Mouse (Mus musculus): Measurements from ENCODE around the gene Dock8.
A peak's percentile ranks its signal among the peaks of the same experiment; 100 is the strongest.

Dock8 gene

DNA sequence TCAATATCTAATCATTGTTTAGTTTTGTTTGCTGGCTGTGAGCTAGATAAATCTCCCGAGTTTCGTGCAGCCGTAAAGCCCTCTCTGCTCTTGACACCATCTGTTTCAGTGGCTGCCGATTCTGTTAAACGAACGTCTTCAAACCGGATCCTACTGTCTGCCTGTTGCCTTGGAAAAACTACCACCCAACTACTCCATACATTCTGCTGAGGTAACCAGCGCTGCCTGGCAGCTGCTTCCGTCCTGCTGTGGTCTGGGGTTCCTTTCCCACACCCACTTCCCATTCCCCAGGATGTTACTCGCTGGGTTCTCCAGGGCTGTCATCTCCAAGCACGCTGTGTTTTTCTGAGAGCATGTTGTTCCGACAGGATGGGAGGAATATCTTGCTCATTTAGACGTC, 123.7 kb downstream of the Dock8 start:
- no peak for DNase-seq (ENCODE audit: low spot score)

DNA sequence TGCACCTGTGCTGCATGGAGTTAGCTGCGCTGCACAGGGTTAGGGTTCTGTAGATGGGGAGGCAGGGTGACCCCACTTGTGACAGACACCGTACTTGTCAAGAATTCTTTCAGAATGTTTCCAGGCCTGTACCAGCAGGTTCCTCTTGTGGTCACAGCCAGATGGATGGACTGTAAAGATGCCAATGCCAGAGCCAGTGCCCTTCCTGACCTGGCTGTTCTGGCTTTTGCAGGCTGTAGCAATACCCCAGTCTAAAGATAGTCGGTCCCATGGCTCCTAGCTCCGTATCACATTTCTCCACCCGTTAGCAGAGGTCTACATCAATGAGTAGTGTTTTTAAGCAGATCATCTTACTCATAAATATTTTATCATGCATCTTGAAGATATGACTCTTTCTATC, 124.1 kb downstream of the Dock8 start:
- DNase-seq (ENCODE audit: low spot score): no peak

DNA sequence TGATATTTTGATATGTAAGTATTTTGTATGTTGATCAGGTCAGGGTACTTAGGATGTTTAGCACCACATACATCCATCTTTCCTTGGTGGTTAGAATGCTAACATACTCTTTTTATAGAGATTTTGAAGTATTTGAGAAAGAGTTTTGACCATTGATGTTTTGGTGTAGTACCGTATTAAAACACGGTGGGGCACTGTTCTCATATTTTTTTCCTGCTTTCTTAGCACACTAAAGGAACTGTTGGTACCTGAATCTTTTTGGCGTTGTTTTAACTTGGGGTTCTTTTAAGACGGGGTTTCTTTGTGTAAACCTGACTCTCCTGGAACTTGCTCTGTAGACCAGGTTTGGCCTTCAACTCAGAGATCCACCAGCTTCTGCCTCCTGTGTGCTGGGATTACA, 133.0 kb downstream of the Dock8 start:
- DNase-seq (ENCODE audit: low spot score): peak; percentile 76

DNA sequence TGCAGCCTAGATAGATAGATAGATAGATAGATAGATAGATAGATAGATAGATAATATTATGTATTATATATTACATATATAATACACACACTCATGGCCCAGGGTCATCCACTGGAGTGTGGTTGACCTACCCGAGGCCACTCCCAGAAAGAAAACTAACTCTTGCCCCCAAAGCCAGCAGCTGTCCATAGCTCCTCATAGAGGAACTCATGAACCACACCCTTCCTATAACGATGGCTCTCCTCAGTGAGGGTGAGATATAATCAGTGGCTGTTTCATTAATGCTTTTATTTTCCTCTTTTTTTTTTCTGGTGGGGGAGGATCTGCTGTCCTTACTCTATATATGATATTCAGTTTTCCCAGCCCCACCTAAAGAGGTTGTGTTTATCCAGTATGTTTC, 134.6 kb downstream of the Dock8 start:
- DNase-seq (ENCODE audit: low spot score): no peak

DNA sequence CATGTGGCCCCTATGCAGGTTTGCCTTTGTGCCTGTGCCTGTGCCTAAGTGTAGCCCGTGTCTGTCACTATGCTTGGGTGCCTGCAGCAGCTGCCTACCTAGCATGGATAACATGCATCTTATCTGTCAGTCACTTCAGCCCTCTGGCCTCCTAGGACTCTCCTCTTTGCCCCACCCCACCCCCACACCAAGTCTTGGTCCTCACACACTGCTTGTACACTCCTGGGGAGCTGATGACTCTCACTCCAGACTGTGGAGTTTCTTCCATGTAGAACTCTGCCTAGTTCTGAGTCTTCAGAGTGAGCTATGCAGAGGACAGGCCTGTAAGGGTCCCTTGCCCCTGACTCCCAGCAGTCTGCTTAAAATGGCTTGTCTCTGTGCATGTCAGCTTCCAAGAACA, 136.8 kb downstream of the Dock8 start:
- DNase-seq (ENCODE audit: low spot score): no peak

DNA sequence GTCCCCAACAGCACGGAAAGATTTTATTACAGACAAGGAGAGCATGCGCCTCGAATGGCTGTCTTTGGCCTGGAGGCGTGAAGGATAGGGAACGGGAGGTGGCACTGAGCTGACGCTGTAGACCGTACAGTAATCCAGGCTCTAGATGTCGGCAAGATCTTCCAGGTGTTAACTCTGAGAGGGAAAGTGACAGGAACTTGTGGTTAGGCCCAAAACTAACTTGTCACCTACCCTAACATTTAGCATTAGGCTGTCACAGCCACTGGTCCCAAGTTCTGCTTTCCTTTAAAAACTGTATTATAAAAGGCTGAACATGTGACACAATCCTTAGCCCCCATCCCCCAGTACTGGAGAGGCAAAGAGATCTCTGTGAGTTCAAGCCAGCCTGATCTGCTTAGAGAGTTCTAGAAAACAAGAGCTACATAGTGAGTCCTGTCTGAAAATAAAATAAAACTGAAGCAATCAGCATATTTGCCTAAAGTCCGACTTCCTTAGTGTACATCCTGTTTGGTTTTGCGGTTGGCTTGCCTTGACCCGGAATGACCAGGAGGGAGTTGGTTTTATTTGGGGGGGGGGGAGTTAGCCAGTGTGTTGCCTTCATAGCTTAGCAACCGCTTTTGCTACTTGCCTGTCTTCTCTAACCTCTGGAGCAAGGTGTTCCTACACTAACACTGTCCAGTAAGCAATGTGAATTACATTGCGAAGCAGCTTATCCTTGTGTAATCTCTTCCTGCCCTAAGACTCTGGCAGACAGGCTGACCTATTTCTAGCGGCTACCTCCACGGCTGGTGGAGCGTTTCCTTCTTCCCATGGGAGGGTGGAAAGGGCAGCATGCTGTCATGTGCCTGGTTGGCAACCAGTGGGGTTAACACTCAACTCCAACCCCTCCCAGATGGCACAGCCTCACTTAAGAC, 138.8 kb downstream of the Dock8 start:
- peak; percentile 36 for DNase-seq (ENCODE audit: low spot score)

DNA sequence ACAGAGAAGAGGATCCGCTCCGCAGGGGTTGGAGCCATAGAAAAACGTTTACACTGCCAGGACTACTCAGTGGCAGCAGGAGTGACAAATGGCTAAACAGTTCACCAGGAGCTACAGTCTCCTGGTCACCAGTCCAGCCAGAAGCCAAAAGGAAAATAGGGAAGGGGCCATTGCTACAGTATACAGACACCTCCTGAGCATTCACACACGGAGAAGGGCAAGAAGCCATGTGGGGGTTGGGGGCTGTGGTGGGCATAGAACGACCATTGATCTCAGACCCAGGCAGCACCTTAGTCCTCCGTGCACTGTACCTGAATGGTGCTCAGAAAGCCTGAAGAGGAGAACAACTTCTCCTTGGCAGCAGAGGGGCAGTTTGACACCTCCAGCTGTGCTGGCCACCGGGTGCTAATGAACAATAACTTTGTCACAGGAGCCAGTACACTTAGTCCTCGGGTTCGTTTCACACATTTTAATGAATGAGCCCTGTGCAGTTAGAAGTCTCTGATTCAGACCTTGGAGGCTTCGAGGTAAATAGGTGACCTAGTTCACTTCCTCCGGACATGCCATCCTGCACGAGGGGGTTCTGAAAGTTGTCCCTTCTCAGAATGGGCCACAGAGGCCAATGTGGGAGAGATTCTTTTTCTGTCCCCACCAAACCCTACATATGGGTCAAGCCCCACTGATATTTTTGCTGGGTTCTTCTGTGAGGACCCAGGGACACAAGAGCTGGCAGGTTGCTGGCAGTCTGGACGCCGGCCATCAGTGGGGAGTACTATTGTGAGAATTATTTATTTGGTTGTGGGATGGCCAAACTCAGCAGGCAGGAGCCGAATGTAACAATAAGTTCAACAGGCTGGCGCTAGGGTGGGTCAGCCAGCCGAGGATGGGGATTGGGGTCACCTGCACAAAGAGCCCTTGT, 145.0 kb downstream of the Dock8 start:
- DNase-seq (ENCODE audit: low spot score): no peak

DNA sequence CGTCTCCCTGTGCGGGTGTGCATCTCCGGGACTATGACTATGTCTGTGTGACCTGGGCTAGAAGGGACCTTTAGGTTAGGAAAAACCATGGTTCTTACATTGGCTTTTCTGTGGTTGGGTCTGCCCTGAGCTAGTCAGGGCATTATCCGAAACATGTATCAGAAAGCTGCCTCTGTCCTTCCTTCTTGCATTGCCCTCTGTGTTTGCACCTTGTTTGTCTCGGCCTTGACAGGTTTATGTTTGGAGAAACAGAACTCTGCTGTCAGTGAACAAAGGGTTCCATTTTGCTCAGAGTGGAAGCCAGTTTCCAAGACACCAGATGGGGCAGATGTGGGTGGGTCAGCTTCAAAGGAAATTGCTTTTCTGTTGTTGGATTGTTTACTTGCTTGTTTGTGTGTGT, 145.8 kb downstream of the Dock8 start:
- no peak for DNase-seq (ENCODE audit: low spot score)

DNA sequence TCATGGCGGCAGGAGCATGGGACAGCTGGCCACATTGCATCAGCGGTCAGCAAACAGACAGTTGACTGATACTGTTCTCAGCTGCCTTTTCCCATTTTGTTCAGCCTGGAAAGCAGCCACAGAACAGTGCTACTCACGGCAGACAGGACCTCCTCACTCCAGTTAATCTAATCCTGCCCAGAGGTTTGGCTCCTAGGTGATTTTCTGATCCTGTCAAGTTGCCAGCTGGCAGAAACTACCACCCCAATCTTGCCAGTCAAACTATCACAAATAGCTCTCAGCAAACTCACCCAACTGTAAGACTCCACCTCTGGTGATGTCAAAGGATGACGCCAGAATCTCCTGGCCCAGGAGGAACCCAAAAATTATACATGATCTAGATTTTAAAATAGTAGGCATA, 146.8 kb downstream of the Dock8 start:
- DNase-seq (ENCODE audit: low spot score): no peak

DNA sequence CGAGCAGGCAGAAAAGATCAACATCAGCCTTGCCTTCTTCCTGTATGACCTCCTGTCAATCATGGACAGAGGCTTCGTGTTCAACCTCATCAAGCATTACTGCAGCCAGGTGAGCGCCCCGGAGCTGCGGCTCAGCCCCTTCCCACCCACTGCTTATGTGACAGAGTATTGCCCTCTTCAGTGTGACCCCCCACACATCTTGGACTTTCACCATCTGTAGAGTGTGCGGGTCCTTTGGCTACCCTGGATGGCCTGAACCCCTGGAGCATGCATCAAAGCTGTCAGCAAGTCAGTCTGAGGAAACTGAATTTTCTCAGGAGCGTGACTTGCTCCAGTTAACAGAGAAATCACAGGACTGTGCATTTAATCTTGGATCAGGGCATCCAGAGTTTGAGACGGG, 150.5 kb downstream of the Dock8 start:
- DNase-seq (ENCODE audit: low spot score): no peak

DNA sequence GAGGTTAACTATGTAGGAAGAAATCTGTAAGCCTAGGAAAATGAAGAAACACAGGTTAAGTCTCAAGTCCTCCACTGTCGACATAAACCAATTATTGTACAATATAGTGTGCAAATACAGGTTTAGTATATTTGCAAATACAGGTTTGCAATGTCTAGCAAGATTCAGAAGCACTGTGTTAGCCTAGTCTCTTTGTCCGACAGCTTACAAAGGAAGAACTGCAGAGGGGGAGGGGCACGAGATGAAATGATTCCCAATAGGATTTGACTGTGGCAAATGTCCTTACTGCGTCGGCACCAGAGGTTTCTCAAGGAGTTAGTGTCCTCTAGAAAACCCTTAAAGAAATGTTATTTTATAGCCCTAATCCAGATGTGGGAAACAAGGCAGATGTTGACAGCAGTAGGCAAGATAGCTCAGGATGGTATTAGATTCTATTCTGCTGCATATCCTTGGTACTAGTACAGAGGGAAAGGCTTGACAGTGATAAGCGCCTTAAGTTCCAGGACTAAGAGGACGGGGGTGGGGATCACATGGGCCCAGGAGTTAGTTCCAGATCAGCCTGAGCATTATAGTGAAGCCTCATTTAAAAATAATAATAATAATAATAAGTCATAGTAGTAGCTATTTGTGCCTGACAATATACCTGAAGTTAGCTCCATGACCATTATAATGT, 155.3 kb downstream of the Dock8 start:
- no peak for DNase-seq (ENCODE audit: low spot score)

DNA sequence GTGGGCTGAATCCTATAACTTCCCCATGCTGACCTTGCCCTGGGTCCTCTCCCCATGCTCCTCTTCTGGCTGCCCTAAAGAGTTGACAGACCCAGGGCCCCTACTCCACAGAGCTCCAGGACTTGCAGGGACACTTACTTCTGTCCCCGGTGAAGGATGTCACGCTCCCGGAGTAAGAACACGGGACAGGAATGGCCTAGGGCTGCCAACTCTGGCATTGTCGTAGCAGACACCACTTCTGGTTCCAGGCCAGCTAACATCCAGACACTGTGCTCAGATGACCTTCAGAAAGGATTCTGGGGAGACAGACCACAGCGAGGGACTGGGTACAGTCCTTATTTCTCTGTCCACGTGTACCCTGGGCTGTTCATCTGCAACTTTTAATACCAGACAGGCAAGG, 155.9 kb downstream of the Dock8 start:
- DNase-seq (ENCODE audit: low spot score): no peak

DNA sequence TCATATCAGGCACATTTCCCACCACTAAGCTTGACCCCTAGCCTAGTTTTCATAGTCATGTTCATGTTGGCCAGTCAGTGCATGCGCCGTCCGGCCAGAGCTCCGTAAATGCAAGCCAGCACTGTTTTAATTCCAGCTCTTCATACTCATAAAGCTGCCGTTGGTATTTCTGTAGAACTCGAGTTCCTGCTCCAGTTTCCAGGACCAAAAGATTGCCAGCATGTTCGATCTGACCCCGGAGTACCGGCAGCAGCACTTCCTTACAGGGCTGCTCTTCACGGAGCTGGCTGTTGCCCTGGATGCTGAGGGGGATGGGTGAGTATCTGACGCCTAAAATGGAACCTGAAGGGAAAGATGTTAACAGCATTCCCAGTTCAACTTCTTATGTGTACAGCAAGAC, 156.4 kb downstream of the Dock8 start:
- no peak for DNase-seq (ENCODE audit: low spot score)

DNA sequence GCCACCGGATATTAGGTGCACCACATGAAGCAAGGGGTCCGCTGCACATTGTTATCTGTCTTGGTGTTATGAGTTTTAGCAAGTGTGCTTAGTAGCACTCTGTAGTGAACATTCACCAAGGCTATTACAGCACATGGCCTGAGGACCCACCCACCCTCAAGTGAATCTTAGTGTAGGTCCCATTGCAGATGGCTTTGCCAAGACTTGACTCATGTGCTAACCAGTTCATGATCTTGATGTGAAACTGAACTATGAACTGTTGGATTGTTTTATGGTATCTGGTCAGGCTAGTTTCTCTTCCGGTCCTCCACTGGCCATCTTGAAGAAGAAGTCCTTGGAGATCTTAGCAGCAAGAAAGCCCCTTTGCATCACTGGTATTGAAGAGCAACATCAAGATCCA, 162.9 kb downstream of the Dock8 start:
- no peak for DNase-seq (ENCODE audit: low spot score)

DNA sequence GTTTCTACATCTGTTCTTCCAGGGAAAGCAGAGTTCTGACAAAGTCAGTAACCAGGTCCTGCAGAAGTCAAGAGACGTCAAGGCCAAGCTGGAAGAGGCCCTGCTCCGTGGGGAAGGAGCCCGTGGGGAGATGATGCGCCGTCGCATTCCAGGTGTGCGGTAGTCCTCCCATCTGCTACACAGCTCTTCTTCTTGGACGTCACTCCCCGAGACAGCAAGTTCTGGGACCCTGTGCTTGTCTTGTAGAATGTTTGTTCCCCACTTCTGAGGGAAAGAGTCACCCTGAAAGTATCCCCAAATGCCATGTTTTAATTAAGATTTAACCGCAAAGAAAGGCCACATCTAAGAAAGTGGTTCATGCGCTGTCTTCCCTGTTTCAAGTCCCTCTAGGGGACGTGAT, 164.1 kb downstream of the Dock8 start:
- no peak for DNase-seq (ENCODE audit: low spot score)

DNA sequence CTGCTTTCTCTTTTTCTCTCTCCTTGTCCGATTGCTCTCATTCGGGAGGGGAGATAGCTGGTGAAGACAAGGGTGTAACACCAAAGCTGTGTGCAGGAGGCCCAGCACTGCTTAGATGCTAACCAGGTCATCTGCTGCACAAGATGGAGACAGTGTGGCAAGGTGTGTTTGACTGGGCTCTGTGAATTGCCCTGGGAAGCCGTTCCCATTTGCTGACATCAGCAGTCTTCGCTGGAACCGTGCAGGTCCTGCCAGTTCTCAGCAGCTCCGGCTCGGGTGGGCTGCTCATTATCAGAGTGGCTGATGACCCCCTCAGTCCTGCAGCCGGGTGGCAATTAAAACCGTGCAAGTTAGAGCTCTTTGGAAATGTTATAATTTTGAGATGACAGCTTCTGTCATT, 167.1 kb downstream of the Dock8 start:
- no peak for DNase-seq (ENCODE audit: low spot score)

DNA sequence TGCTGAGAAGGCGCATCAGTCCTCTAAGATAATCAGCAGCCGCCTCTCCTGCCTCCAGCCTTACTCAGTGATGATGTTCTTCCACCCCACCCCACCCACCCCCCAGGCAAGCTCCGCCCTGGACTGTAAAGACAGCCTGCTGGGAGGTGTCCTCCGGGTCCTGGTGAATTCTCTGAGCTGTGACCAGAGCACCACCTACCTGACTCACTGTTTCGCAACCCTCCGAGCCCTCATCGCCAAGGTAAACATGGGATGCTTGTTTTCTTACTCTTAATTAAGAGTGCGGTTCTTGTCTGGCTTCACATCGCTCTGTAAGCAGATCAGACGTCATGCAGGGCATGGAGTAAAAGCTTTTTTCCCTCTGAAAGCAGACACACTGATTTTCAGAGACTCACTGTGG, 172.1 kb downstream of the Dock8 start:
- no peak for DNase-seq (ENCODE audit: low spot score)

DNA sequence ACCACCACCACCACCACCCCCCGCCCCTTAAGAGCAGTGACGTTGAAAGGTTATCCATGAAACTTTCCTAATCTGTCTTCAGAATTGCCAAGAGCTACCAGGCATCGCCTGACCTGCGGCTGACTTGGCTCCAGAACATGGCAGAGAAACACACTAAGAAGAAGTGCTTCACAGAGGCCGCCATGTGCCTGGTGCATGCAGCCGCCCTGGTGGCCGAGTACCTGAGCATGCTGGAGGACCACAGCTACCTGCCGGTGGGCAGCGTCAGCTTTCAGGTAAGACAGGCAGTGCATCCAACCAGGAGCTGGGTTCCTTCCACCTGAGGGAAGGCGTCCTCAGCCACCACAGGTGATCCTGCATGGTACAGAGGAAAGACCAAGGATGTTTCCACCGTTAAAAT, 177.4 kb downstream of the Dock8 start:
- DNase-seq (ENCODE audit: low spot score): no peak

DNA sequence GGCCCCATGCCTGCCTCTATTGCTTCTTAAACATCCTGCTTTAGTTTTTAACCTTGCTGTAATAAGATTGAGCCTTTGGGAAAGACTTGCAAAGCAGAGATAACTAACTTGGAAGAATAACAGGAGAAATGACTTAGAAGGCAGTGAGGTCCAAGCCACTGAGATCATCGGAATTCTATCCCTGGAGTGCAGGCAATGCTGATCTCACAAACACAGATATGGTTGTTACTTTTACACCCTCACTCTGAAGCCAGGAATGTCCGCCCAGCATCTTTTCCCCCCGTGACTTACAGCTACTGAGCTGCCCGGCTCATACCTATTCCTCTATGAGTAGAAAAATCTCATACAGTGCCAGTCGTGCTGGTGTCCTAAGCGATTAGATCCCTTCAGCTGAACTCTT, 180.7 kb downstream of the Dock8 start:
- DNase-seq (ENCODE audit: low spot score): no peak

DNA sequence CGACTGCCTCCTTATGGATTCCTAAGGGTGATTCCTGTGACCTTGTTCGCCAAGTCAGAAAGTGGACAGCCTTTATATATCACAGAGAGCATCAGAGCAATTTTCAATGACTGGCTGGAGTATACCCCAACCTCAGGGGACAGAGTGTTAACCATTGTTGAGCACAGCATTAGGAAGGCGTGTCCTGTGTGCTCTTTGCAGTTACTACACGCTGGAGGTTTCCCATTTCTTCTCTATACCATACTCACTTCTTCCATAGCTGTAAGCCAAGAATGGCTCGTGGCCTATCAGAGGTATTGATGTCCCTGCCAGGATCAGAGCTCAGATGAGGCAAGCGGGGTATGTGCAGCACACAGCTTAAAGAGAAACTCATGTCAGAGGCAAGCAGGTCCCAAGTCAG, 181.2 kb downstream of the Dock8 start:
- DNase-seq (ENCODE audit: low spot score): no peak

DNA sequence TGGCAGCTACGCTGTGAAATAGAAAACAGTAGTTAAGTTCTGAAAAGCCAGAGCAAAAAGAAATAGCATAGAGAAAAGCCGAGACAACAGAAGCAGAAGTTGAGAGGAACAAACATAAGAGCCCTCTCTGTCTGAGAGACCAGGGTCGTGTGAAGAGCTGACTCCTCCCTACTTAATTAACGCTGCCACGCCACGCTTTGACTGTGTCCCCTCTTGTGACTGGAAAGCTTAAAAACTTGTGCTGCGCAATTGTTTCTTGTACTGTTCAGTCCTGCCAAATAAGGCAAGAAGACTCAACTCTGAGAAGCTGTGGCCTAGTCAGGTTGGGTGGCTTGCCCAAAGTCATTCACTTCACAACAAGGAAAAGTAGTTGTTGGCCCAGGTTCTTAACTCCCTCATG, 184.7 kb downstream of the Dock8 start:
- no peak for DNase-seq (ENCODE audit: low spot score)

DNA sequence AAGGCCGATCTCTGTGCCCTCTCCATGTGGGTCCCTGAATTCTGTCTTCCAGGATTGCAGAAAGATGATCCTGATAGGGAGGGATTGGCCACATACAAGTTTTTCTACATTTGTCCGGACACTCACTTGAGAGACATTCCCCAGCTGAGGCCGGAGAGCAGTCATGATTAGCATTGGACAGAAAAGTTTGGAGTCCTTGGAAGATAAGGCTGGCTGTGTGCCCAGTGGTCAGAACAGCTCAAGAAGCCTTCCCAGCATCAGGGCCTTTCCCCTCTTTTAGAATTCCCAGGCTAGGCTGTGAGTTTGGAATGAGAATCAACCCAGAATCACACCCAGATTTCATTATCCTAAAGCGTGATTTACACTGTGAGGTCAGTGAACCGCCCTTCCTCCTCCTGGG, 187.0 kb downstream of the Dock8 start:
- DNase-seq (ENCODE audit: low spot score): no peak

DNA sequence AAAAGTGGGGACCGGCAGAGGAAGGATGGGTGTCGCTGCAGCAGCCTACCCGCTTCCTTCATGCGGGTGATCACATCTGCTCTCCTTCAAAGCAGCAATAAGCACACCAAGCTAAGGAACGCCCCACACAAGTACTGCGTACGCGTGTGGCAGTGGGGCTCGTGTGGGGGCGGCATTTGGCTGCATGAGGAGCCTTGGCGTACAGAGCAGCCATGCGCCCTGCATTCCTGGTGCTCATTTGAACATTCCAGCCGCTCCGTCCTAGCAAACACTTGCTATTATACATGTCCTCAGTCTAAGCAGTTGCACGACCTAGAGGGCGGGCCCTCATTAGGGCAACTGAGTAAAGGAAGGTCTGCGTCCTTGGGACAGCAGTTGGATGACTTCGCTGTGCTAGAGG, 188.3 kb downstream of the Dock8 start:
- DNase-seq (ENCODE audit: low spot score): no peak
